Mouse (Mus musculus): ENCODE results near the gene Eaf2. TPM values are rescaled to one million over a fixed set of nuclear protein-coding genes. Genes with fewer than 3 reads are reported as not detected.

Gene Eaf2
- total RNA-seq, 2 experiments from 2014 or later, result 1.1 to 1.2 TPM

GRCm38 (mm10) chr16:36828820-36829219 lies 46.0 kb downstream of the Eaf2 start:
- DNase-seq, result no peak

- peak; percentile 74 to 81 for DNase-seq
Measured at GRCm38 (mm10) chr16:36828054-36828786, 46.6 kb downstream of the Eaf2 start, which contains the start of gene Iqcb1. TSS of gene Iqcb1 (plus strand) at chr16:36828385.

GRCm38 (mm10) chr16:36827611-36828053 lies 47.2 kb downstream of the Eaf2 start:
- DNase-seq, result no peak

- no peak for DNase-seq
Measured at GRCm38 (mm10) chr16:36821474-36821873, 53.3 kb downstream of the Eaf2 start.

- no peak for DNase-seq
Measured at GRCm38 (mm10) chr16:36820747-36821146, 54.1 kb downstream of the Eaf2 start.

- DNase-seq, result no peak
Measured at GRCm38 (mm10) chr16:36820016-36820415, 54.8 kb downstream of the Eaf2 start.

GRCm38 (mm10) chr16:36817321-36817926 lies 57.4 kb downstream of the Eaf2 start:
- DNase-seq, result peak; percentile 74 to 77

GRCm38 (mm10) chr16:36816916-36817315 lies 57.9 kb downstream of the Eaf2 start:
- DNase-seq, result no peak

GRCm38 (mm10) chr16:36813680-36814079 lies 61.1 kb downstream of the Eaf2 start:
- no peak for DNase-seq

- no peak for DNase-seq
Measured at GRCm38 (mm10) chr16:36808616-36809015, 66.2 kb downstream of the Eaf2 start.

- no peak for DNase-seq
Measured at GRCm38 (mm10) chr16:36802361-36802760, 72.4 kb downstream of the Eaf2 start.

GRCm38 (mm10) chr16:36798334-36798733 lies 76.5 kb downstream of the Eaf2 start:
- DNase-seq, result no peak

- DNase-seq, result no peak
Measured at GRCm38 (mm10) chr16:36794976-36795375, 79.8 kb downstream of the Eaf2 start.

GRCm38 (mm10) chr16:36790166-36790565 lies 84.6 kb downstream of the Eaf2 start:
- DNase-seq, result no peak

GRCm38 (mm10) chr16:36786466-36786865 lies 88.3 kb downstream of the Eaf2 start:
- no peak for DNase-seq

- peak; percentile 50 to 53 for DNase-seq
Measured at GRCm38 (mm10) chr16:36784594-36785313, 90.0 kb downstream of the Eaf2 start, which contains the start of gene Slc15a2. TSS of gene Slc15a2 (minus strand) at chr16:36784962.

- peak in 1 of 2 experiments; percentile 12 for DNase-seq
Measured at GRCm38 (mm10) chr16:36784146-36784545, 90.7 kb downstream of the Eaf2 start.

GRCm38 (mm10) chr16:36775658-36776057 lies 99.1 kb downstream of the Eaf2 start:
- peak; percentile 44 to 63 for DNase-seq

GRCm38 (mm10) chr16:36772996-36773395 lies 101.8 kb downstream of the Eaf2 start:
- no peak for DNase-seq

- no peak for DNase-seq
Measured at GRCm38 (mm10) chr16:36771703-36772102, 103.1 kb downstream of the Eaf2 start.

GRCm38 (mm10) chr16:36771244-36771643 lies 103.6 kb downstream of the Eaf2 start:
- no peak for DNase-seq

- peak; percentile 11 to 20 for DNase-seq
Measured at GRCm38 (mm10) chr16:36770830-36771229, 104.0 kb downstream of the Eaf2 start.

GRCm38 (mm10) chr16:36770191-36770771 lies 104.5 kb downstream of the Eaf2 start:
- no peak for DNase-seq
